Mouse (Mus musculus) 3134 (cell line): ENCODE measurements around the gene Olfr3.

Experiments
- DNase-seq: peaks from one replicate; pipeline ENCODE4 v3.0.0-alpha.2; 2011; ENCODE audit warnings: low spot score; ENCODE audit not compliant: insufficient read length; ENCODE audit errors: extremely low read depth

Olfr3 gene

GRCm38 (mm10) chr2:36816932-36817331, at the start of gene Olfr3:
TSS of gene Olfr3 (minus strand) at chr2:36817032.
- DNase-seq = no peak

- no peak for DNase-seq
Measured at GRCm38 (mm10) chr2:36862560-36862959, 45.7 kb upstream of the Olfr3 start, which contains the start of gene Olfr351. TSS of gene Olfr351 (minus strand) at chr2:36862660.

DNA sequence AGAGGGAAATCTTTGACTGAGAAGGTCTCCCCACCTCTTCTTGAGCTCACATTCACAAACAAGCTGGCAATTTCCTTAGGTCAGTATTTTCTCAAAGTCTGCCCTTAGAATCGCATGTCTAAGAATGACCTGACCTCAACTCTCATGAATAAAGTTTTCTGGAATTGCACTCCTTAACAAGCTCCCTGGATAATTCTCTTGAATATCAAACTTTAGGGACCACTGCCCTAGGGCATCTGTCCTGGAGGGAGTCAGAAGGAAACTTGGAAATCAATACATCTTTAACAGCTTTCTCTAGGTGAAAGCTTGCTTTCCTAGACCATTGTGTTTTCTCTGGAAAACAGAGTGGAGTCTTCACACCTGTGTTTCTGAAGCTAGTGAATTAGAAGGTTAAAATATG, 29.2 kb upstream of the Olfr3 start, which contains the start of gene Olfr350:
TSS of gene Olfr350 (plus strand) at position 301 of the 400 bp plus-strand sequence.
- no peak for DNase-seq

DNA sequence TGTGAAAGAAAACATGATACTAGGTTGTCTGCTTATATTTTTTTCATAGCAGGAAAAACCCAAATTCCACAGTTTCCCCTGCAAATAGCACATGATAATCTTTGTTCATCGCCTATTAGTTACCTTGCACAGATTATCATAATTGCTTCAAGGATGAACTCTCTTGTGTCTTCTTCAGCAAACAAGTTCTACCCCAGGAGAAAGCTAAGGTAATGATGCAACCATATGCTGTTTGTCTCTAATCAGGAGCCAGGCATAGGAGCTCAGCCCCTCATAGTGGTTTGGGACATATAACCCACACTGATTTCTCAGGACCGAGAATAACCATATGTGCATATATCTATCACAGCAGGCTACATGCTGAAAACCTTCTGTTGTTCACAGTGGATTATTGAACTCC, 26.6 kb downstream of the Olfr3 start, which contains the start of gene Olfr50:
TSS of gene Olfr50 (plus strand) at position 301 of the 400 bp plus-strand sequence.
- no peak for DNase-seq

- no peak for DNase-seq
Measured at GRCm38 (mm10) chr2:36783976-36784375, 32.9 kb downstream of the Olfr3 start, which contains the start of gene Olfr348. TSS of gene Olfr348 (plus strand) at chr2:36784276.
